Mouse (Mus musculus) CH12.LX (cell line): Measurements from ENCODE around the gene Efhb. TPM values are rescaled to one million over a fixed set of nuclear protein-coding genes. Genes with fewer than 3 reads are reported as not detected.

ENCODE experiments used
- DNase-seq: peaks from one replicate; pipeline ENCODE4 v3.0.0-alpha.2; 2013; ENCODE audit errors: extremely low read depth
- H3K27ac ChIP-seq: 2 replicates; pipeline ENCODE4 v1.5.1; 2012; ENCODE audit warnings: low read depth, mild to moderate bottlenecking, control low read depth, moderate library complexity; ENCODE audit not compliant: insufficient read depth
- H3K27me3 ChIP-seq: replicated peaks from 2 replicates; pipeline ENCODE3; 2012; ENCODE audit warnings: inconsistent platforms
- H3K36me3 ChIP-seq, 2 experiments: replicated peaks in 1 of 2; 2 replicates each; pipeline versions ENCODE3 to v1.6.1; 2012; ENCODE audit warnings: inconsistent platforms in 1 of 2, low read length in 1 of 2, mild to moderate bottlenecking in 1 of 2, mixed read lengths in 1 of 2, moderate library complexity in 1 of 2; ENCODE audit not compliant: control insufficient read depth in 1 of 2, insufficient read depth in 1 of 2
- H3K4me1 ChIP-seq, 2 experiments: 2 replicates each; pipeline ENCODE4 v1.6.1; 2012; ENCODE audit warnings: inconsistent platforms in 1 of 2, moderate library complexity in 1 of 2; ENCODE audit not compliant: insufficient read depth in 2 of 2, control insufficient read depth in 1 of 2
- H3K4me2 ChIP-seq: 2 replicates; pipeline ENCODE4 v1.6.1; 2012; ENCODE audit warnings: low read depth, mild to moderate bottlenecking, control low read depth; ENCODE audit not compliant: poor library complexity, insufficient read depth, severe bottlenecking
- H3K4me3 ChIP-seq, 3 experiments: fragments of 150-350 bp in 1 of 3; sonication (generic) in 1 of 3; replicated peaks in 1 of 3; 2 replicates each; pipeline versions ENCODE3 to v1.5.1; 2011 to 2012; ENCODE audit warnings: low read depth in 2 of 3, low read length in 2 of 3, mild to moderate bottlenecking in 2 of 3, moderate library complexity in 2 of 3, control low read depth in 1 of 3, improper control_type of control experiment in 1 of 3, inconsistent platforms in 1 of 3, mixed read lengths in 1 of 3; ENCODE audit not compliant: poor library complexity in 1 of 3
- H3K79me2 ChIP-seq: replicated peaks from 2 replicates; pipeline ENCODE4 v1.6.1; 2012; ENCODE audit warnings: mild to moderate bottlenecking, moderate library complexity; ENCODE audit not compliant: control insufficient read depth, poor library complexity, insufficient read depth, severe bottlenecking; ENCODE audit errors: extremely low read depth
- H3K9ac ChIP-seq: 2 replicates; pipeline ENCODE4 v1.6.1; 2012; ENCODE audit warnings: low read depth, mild to moderate bottlenecking, control low read depth, moderate library complexity; ENCODE audit not compliant: insufficient read depth
- H3K9me3 ChIP-seq: replicated peaks from 2 replicates; pipeline ENCODE3; 2012; ENCODE audit warnings: low read length, inconsistent platforms, mixed read lengths
- CHD1 ChIP-seq: IDR thresholded peaks from 2 replicates; pipeline ENCODE4 v1.6.1; 2012; ENCODE audit warnings: low read depth, low read length, improper control_type of control experiment, inconsistent platforms
- CTCF ChIP-seq, 2 experiments: IDR thresholded peaks in 1 of 2; conservative IDR thresholded peaks in 1 of 2; 2 replicates each; pipeline ENCODE4 v1.5.1; 2011 to 2012; ENCODE audit warnings: low read depth in 2 of 2, low read length in 2 of 2, improper control_type of control experiment in 1 of 2, inconsistent platforms in 1 of 2, mild to moderate bottlenecking in 1 of 2, moderate library complexity in 1 of 2
- ELF1 ChIP-seq: IDR thresholded peaks from 2 replicates; pipeline ENCODE4 v1.6.1; 2014; ENCODE audit warnings: low read depth, mild to moderate bottlenecking, inconsistent platforms, low read length, improper control_type of control experiment
- EP300 ChIP-seq: IDR thresholded peaks from 2 replicates; pipeline ENCODE4 v1.6.1; 2011; ENCODE audit warnings: low read length, improper control_type of control experiment
- MAZ ChIP-seq: IDR thresholded peaks from 2 replicates; pipeline ENCODE4 v1.6.1; 2012; ENCODE audit warnings: low read depth, mild to moderate bottlenecking, inconsistent platforms, low read length, improper control_type of control experiment, moderate library complexity
- NRF1 ChIP-seq: IDR thresholded peaks from 2 replicates; pipeline ENCODE4 v1.6.1; 2014; ENCODE audit warnings: low read depth, mild to moderate bottlenecking, inconsistent platforms, low read length, improper control_type of control experiment, moderate library complexity
- RAD21 ChIP-seq: IDR thresholded peaks from 2 replicates; pipeline ENCODE4 v1.6.1; 2011; ENCODE audit warnings: low read depth, mild to moderate bottlenecking, low read length, improper control_type of control experiment, moderate library complexity
- RCOR1 ChIP-seq: conservative IDR thresholded peaks from 2 replicates; pipeline ENCODE4 v1.6.1; 2012; ENCODE audit warnings: low read depth, mild to moderate bottlenecking, inconsistent platforms, low read length, improper control_type of control experiment
- SIN3A ChIP-seq: IDR thresholded peaks from 2 replicates; pipeline ENCODE4 v1.6.1; 2012; ENCODE audit warnings: low read length, improper control_type of control experiment, inconsistent platforms
- SMC3 ChIP-seq: IDR thresholded peaks from 2 replicates; pipeline ENCODE4 v1.6.1; 2011; ENCODE audit warnings: low read depth, low read length, improper control_type of control experiment
- ZC3H11A ChIP-seq: IDR thresholded peaks from 2 replicates; pipeline ENCODE4 v1.6.1; 2012; ENCODE audit warnings: low read depth, mild to moderate bottlenecking, inconsistent platforms, low read length, improper control_type of control experiment
- ZMIZ1 ChIP-seq: IDR thresholded peaks from 2 replicates; pipeline ENCODE4 v1.6.1; 2012; ENCODE audit warnings: low read depth, mild to moderate bottlenecking, inconsistent platforms, low read length, improper control_type of control experiment
- ZNF384 ChIP-seq: IDR thresholded peaks from 2 replicates; pipeline ENCODE4 v1.6.1; 2012; ENCODE audit warnings: low read depth, low read length, improper control_type of control experiment, inconsistent platforms
- dilution Hi-C: fragments of 300-500 bp; cut with MboI; formaldehyde crosslinking; loops from 2 replicates; pipeline ENCODE4 v1.14.3; 2020; ENCODE audit warnings: low sequenced_read_pairs; ENCODE audit not compliant: extremely low pct_unique_long_range_greater_than_20kb, extremely low pct_ligation_motif_present
- in situ Hi-C: fragments of 300-500 bp; cut with MboI; formaldehyde crosslinking; loops from 3 replicates; pipeline ENCODE4 v1.14.3; 2019; ENCODE audit warnings: low sequenced_read_pairs, low pct_ligation_motif_present, low pct_unique_long_range_greater_than_20kb, mixed read lengths
- polyA plus RNA-seq: library from polyadenylated mRNA; unstranded; fragments of >175 nt; gene quantifications from 2 replicates; pipeline ENCODE4 v1.2.1, GENCODE M21; 2012; ENCODE audit warnings: low read depth; ENCODE audit not compliant: insufficient read length
- total RNA-seq, 2 experiments: library from RNA; depleted of rRNA; stranded (reverse); fragments of 300-350 nt in 1 of 2; fragments of >200 nt in 1 of 2; gene quantifications; 2 replicates each; pipeline ENCODE4 v1.2.3; 2012 to 2014

The Efhb gene
- total RNA-seq (2012; rRNA removed): 0.04 TPM in 1 of 2 replicates, not detected in the other
- not detected in 2 replicates for total RNA-seq (2014; rRNA removed)
- 0.09 TPM in 1 of 2 replicates, not detected in the other for polyA plus RNA-seq

DNA sequence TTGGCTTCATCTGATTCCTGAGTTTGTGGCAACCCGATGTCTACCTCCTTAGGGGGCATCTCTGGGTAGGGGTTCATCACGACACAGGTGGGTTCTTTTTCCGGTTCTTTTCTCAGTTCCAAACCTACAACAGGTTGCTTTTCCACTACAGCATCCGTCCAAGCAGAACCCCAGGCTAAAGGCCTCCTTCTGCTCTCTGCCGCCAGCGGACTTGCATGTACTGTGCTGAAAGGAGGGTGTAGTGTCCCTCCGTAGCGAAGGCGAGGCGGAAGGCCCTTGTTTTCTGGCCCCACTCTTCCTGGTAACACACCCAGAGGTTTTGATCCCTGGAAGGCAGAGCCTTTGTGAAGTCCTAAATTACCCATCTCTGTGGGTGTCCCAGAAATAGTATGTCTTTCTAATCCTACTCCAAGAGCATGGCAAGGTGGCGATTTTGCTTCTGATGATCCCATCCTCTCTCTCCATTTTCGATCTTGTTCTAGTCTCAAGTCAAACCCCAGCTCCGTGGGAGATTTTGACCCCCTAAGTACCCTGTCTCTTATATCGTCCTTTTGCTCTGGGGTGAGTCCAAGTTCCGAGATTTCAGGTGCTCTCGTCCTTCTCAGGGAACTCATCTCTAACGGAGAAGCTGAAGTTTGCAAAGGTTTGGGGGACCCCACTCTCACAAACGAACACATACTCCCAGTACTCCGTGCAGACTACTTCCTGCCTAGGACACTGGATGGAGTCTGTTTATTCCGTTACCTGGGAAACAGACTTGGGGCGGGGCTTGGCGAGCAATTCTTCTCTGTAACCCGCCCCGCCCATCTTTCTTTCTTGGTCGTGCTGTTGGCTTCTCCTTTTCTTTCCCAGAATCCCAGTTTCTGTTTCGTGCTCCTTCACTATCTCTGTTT lies at the start of gene Efhb:
Efhb (minus strand) TSS at position 719 of the 893 bp plus-strand sequence.
- in situ Hi-C loops (no loop called here), dilution Hi-C loops (no loop called here)
- H3K79me2 ChIP-seq: no peaks in the 10 kb centered on the region
- no peaks in the 10 kb centered on the region for H3K36me3 ChIP-seq
- H3K4me2 ChIP-seq: peak within 1 kb of the TSS; percentile 88
- DNase-seq: peak; percentile 35
- peaks cover 5% of the 10 kb centered on the region for H3K9me3 ChIP-seq
- 0 out of 2 replicates have a peak within 1 kb of the TSS, but pooled peaks have one; percentile 18 for H3K9ac ChIP-seq
- peak within 1 kb of the TSS in 2 of 3 experiments; percentile 8 to 28 for H3K4me3 ChIP-seq
- H3K27ac ChIP-seq: no peak within 1 kb of the TSS
- TF ChIP-seq ZC3H11A (no peak), ELF1 (peak; percentile 56; the same call in 1 of the 2 replicates)
- H3K27me3 ChIP-seq: no peaks in the 10 kb centered on the region
- peaks cover 0 to 3% of the 10 kb centered on the region in 2 experiments; a peak in 1 of 4 replicates for H3K4me1 ChIP-seq

DNA sequence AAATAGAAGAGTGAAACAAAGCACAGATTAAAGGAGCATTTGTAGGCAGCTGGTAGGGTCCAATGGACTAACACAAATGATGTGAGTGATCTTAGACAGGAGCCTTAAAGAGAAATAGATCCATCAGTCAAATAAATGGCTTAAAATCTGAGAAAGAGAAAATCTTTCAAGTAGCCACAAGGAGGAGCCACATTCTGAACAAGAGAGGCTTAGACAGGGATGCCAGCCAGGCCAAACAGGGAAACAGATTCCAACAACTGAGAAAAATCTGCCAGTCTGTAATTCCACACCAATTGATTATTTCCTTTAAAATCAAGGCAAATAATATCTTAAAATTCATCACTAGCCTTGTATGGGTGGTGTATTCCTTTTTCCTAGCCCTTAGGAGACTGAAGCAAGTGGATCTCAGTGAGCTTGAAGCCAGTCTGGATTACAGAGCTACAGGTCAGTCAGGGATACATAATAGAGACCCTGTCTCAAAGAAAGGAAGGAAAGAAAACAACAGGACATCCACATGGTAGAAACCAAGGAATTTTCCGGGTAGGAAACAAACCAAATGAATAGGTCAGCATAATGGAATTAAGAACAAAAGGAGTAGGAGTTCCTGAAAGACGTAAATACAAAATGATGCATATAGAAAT lies 49.3 kb upstream of the Efhb start:
- in situ Hi-C loops: loop anchor here (5.0 kb wide), 1 partner anchor 65 kb away; no protein-coding TSS in a partner anchor
- H3K27me3 ChIP-seq: no peaks in the 10 kb centered on the region
- dilution Hi-C loops: no loop called here

GRCm38 (mm10) chr17:53502966-53503365 lies 39.8 kb upstream of the Efhb start:
- no peak overlapping the region for H3K4me2 ChIP-seq
- H3K36me3 ChIP-seq: peaks cover 43 to 64% of the 10 kb centered on the region in 2 experiments
- H3K27me3 ChIP-seq: no peaks in the 10 kb centered on the region
- H3K79me2 ChIP-seq: no peaks in the 10 kb centered on the region
- H3K4me1 ChIP-seq: no peaks in the 10 kb centered on the region
- dilution Hi-C loops: no loop called here
- H3K4me3 ChIP-seq: no peak overlapping the region
- TF ChIP-seq ZMIZ1: no peak
- no peak for TF ChIP-seq RCOR1
- no peak for TF ChIP-seq EP300
- no peak for TF ChIP-seq MAZ
- peak; percentile 48 for TF ChIP-seq ZNF384
- TF ChIP-seq, all 38 proteins: peak for 1
- no peak overlapping the region for H3K9ac ChIP-seq
- in situ Hi-C loops: no loop called here
- no peak for DNase-seq
- no peak overlapping the region for H3K27ac ChIP-seq
- H3K9me3 ChIP-seq: no peaks in the 10 kb centered on the region

More for the DNA sequence above, 49.3 kb upstream of the Efhb start:
- no peak overlapping the region for H3K4me2 ChIP-seq
- no peaks in the 10 kb centered on the region for H3K4me1 ChIP-seq
- no peaks in the 10 kb centered on the region for H3K79me2 ChIP-seq
- peak; percentile 12 for DNase-seq
- H3K36me3 ChIP-seq: peaks cover 0 to 10% of the 10 kb centered on the region in 2 experiments
- H3K4me3 ChIP-seq: no peak overlapping the region
- H3K27ac ChIP-seq: no peak overlapping the region
- TF ChIP-seq RAD21 (peak; percentile 42), SMC3 (peak; percentile 47), CTCF (conservative IDR thresholded peaks at IDR 0.05 in 1 of 2, IDR thresholded peaks at IDR 0.05 in 1 of 2; ENCODE audit: low read depth in 2 of 2, low read length in 2 of 2) (peak in 1 of 2 experiments; percentile 60; a peak in 2 of 4 replicates), CHD1 (no peak), NRF1 (no peak), SIN3A (no peak)
- no peak overlapping the region for H3K9ac ChIP-seq
- H3K9me3 ChIP-seq: no peaks in the 10 kb centered on the region
